Mouse (Mus musculus) heart, embryonic 14.5 days (tissue): ENCODE measurements around the gene Nhsl1. TPM values are rescaled to one million over a fixed set of nuclear protein-coding genes. Genes with fewer than 3 reads are reported as not detected.

Experiments used
- ATAC-seq: fragments of 200-750 bp; cut with Nextera tagmentation; 2 replicates; pipeline ENCODE4 v1.8.0; 2017; ENCODE audit warnings: low read depth, moderate TSS enrichment; ENCODE audit not compliant: insufficient number of reproducible peaks, insufficient read depth, low FRiP score
- H3K27ac ChIP-seq, 2 experiments: fragments of 200-500 bp in 1 of 2; fragments of 300-500 bp in 1 of 2; sonication (generic) in 1 of 2; replicated peaks in 1 of 2; 2 replicates each; pipeline ENCODE4 v1.5.1; 2012 to 2014; ENCODE audit warnings: low read depth in 2 of 2, low read length in 2 of 2, control low read depth in 1 of 2, mild to moderate bottlenecking in 1 of 2, mixed read lengths in 1 of 2; ENCODE audit not compliant: control insufficient read depth in 1 of 2, insufficient read depth in 1 of 2
- H3K27me3 ChIP-seq: fragments of 300-500 bp; sonication (generic); 2 replicates; pipeline ENCODE4 v1.6.1; 2014; ENCODE audit warnings: mild to moderate bottlenecking, low read length, control low read depth; ENCODE audit not compliant: control insufficient read depth, insufficient read depth
- H3K36me3 ChIP-seq: fragments of 300-500 bp; sonication (generic); 2 replicates; pipeline ENCODE4 v1.6.1; 2014; ENCODE audit warnings: mild to moderate bottlenecking, control low read depth, low read length, mixed read lengths; ENCODE audit not compliant: control insufficient read depth, insufficient read depth
- H3K4me1 ChIP-seq, 2 experiments: fragments of 200-500 bp in 1 of 2; fragments of 300-500 bp in 1 of 2; sonication (generic) in 1 of 2; 2 replicates each; pipeline ENCODE4 v1.6.1; 2012 to 2014; ENCODE audit warnings: low read length in 2 of 2, control low read depth in 1 of 2, mixed read lengths in 1 of 2; ENCODE audit not compliant: control insufficient read depth in 2 of 2, insufficient read depth in 2 of 2
- H3K4me2 ChIP-seq: fragments of 300-500 bp; sonication (generic); 2 replicates; pipeline ENCODE4 v1.6.1; 2014; ENCODE audit warnings: mild to moderate bottlenecking, low read length
- H3K4me3 ChIP-seq, 2 experiments: fragments of 200-500 bp in 1 of 2; fragments of 300-500 bp in 1 of 2; sonication (generic) in 1 of 2; 2 replicates each; pipeline ENCODE4 v1.5.1; 2012 to 2014; ENCODE audit warnings: low read length in 2 of 2, mild to moderate bottlenecking in 2 of 2, control low read depth in 1 of 2, low read depth in 1 of 2, moderate library complexity in 1 of 2; ENCODE audit not compliant: control insufficient read depth in 1 of 2, insufficient read depth in 1 of 2
- H3K9ac ChIP-seq: fragments of 300-500 bp; sonication (generic); 2 replicates; pipeline ENCODE4 v1.6.1; 2014; ENCODE audit warnings: mild to moderate bottlenecking, low read length
- H3K9me3 ChIP-seq: fragments of 300-500 bp; sonication (generic); 2 replicates; pipeline ENCODE4 v1.6.1; 2016; ENCODE audit warnings: low read length, control low read depth; ENCODE audit not compliant: control insufficient read depth
- WGBS: fragments of 180-500 bp; shearing (Covaris S2); extraction: QIAGEN DNeasy Blood & Tissue Kit; methylation state at CpG from one replicate; pipeline ENCODE4 v1.1.7; 2014; 5-methylcytosine and 5-hydroxymethylcytosine counted together
- polyA plus RNA-seq: library from polyadenylated mRNA; unstranded; fragments of >200 nt; fragmentation: Nextera tagmentation; extraction: Ambion mirVana; gene quantifications from 2 replicates; pipeline ENCODE4 v1.2.1, GENCODE M21; 2014

Gene Nhsl1
- polyA plus RNA-seq, 1 experiment from 2014 or later: 19.4 TPM

DNA sequence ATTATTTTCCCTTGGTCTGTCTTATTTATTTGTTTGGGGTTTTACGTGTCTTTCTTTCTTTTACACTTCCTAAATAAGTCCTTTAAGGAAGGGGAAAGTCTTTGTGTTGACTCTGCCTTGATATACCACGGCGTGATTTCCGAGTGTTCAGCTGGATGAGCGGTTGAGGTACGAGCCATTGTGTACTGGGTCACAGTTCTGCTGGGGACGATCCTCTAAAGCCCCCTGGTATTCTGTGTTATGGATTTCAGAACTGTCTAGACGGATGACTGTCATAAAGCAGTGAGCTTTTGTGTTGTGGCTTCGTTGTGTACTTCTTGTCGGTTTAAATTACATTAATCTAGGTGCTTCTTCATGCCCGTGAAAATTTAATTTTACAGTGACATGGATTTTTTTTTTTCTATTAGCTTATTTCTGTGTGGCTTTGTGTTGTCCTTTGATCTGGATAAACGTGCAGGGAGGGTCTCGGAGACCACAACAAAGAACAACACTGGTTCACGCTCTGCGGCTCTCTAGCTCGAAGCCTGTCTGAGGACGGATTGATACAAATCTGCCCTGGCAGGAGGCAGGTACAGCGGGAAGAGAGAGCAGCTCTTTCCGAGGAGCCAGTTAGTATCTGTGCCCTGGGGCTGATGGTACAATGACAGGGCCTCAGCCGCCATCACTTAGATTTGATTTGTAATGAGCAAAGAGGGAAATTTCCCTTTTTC lies 151.7 kb downstream of the Nhsl1 start:
- no peak overlapping the region for H3K9ac ChIP-seq
- no peak overlapping the region for H3K27ac ChIP-seq
- ATAC-seq: no peak
- H3K4me1 ChIP-seq: peaks cover 8 to 34% of the 10 kb centered on the region in 2 experiments; a peak in 3 of 4 replicates
- WGBS: 72% methylated on average over 20 of the region's 20 CpGs
- H3K27me3 ChIP-seq: no peaks in the 10 kb centered on the region
- peaks cover 19% of the 10 kb centered on the region for H3K36me3 ChIP-seq
- H3K4me2 ChIP-seq: no peak overlapping the region
- no peaks in the 10 kb centered on the region for H3K9me3 ChIP-seq
- no peak overlapping the region for H3K4me3 ChIP-seq

GRCm38 (mm10) chr10:18471648-18472047 lies 152.9 kb downstream of the Nhsl1 start:
- Histone ChIP-seq H3K36me3 (peaks cover 19% of the 10 kb centered on the region), H3K9me3 (no peaks in the 10 kb centered on the region), H3K27me3 (no peaks in the 10 kb centered on the region), H3K4me3 (no peak overlapping the region), H3K27ac (no peak overlapping the region), H3K4me1 (peaks cover 8 to 37% of the 10 kb centered on the region in 2 experiments; a peak in 3 of 4 replicates), H3K9ac (no peak overlapping the region), H3K4me2 (no peak overlapping the region)
- ATAC-seq: no peak
- WGBS: 80% methylated on average over 5 of the region's 5 CpGs

DNA sequence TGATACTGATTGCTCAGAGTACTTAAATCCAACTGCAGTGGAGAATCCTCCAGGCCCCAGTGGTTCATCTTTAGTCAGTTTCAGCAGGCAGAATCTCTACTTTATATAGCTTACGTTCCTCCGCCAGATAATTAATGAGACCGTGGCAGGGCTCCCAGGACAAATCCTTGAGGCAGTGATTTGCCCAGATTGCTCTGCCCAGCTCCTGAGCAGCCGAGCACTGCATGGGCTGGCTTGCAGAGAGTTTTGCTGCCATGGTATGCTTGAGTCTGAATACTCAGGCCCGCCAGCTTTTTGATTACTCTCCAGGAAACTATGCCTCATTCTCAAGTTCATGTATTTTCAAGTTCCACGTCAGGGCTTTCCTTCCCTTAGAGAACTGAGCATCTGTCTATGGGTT lies 156.3 kb downstream of the Nhsl1 start:
- Histone ChIP-seq H3K27me3 (no peaks in the 10 kb centered on the region), H3K9ac (no peak overlapping the region), H3K4me1 (peaks cover 2 to 12% of the 10 kb centered on the region in 2 experiments; a peak in 3 of 4 replicates), H3K27ac (peak overlapping the region in 1 of 2 experiments; percentile 19; a peak in 2 of 4 replicates), H3K4me3 (no peak overlapping the region), H3K9me3 (no peaks in the 10 kb centered on the region), H3K36me3 (peaks cover 24% of the 10 kb centered on the region), H3K4me2 (no peak overlapping the region)
- no peak for ATAC-seq
- 58% methylated on average over 6 of the region's 6 CpGs for WGBS

DNA sequence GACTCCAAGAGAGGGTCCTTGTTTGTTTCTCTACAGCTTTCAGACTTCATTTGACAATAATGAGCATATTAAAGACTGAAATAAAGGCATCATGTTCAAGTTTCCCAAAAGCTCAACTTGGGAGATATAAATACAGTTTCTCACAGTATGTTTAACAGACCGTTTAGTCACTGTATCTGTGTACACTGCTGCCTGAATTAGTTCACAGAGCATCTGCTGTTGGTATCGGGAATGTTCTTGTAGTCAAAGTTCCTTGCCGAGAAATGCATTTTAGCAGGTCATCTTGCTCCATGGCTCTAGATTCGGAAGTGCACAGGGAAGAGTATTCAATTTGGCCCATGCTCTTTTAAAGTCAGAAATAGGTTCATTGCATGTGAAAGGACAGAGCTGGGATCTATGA lies 159.5 kb downstream of the Nhsl1 start:
- no peak for ATAC-seq
- Histone ChIP-seq H3K4me1 (peaks cover 9 to 29% of the 10 kb centered on the region in 2 experiments), H3K27ac (no peak overlapping the region), H3K27me3 (no peaks in the 10 kb centered on the region), H3K9ac (no peak overlapping the region), H3K4me3 (no peak overlapping the region), H3K4me2 (no peak overlapping the region), H3K9me3 (no peaks in the 10 kb centered on the region), H3K36me3 (peaks cover 16% of the 10 kb centered on the region)
- WGBS: 76% methylated on average over 4 of the region's 4 CpGs

GRCm38 (mm10) chr10:18479285-18479684 lies 160.5 kb downstream of the Nhsl1 start:
- Histone ChIP-seq H3K4me2 (no peak overlapping the region), H3K27me3 (no peaks in the 10 kb centered on the region), H3K9me3 (no peaks in the 10 kb centered on the region), H3K4me1 (peaks cover 9 to 35% of the 10 kb centered on the region in 2 experiments), H3K9ac (no peak overlapping the region), H3K4me3 (no peak overlapping the region), H3K27ac (no peak overlapping the region), H3K36me3 (peaks cover 6% of the 10 kb centered on the region)
- ATAC-seq: no peak
- WGBS: 84% methylated on average over 3 of the region's 3 CpGs

DNA sequence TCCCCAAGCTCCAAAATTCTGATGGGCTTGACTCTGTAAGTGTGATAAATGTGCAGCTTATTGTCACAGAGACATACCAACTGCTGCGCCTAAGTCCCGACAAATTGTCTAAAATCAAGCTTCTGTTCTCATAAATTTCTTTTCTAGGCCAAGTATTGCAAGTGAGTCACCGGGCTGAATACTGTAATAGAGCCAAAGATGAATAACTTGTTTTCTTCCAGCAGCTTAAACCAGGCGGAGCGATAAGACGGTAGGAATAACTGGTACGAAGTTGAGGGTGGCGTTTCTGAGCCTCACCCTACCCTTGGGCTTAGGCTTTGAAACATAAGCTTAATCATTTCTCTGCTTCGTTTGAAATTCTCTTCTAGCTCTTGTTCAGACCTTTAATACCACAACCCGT lies 162.1 kb downstream of the Nhsl1 start:
- peaks cover 5% of the 10 kb centered on the region; the same call in 1 of the 2 replicates for H3K36me3 ChIP-seq
- WGBS: 79% methylated on average over 10 of the region's 10 CpGs
- H3K9ac ChIP-seq: no peak overlapping the region
- H3K27ac ChIP-seq: 0 out of 4 replicates have a peak overlapping the region, but pooled peaks of 1 of the 2 experiments have one; percentile 9
- no peak for ATAC-seq
- no peaks in the 10 kb centered on the region for H3K9me3 ChIP-seq
- no peak overlapping the region for H3K4me3 ChIP-seq
- no peaks in the 10 kb centered on the region for H3K27me3 ChIP-seq
- no peak overlapping the region for H3K4me2 ChIP-seq
- peaks cover 9 to 28% of the 10 kb centered on the region in 2 experiments for H3K4me1 ChIP-seq

- H3K4me1 ChIP-seq: peaks cover 9 to 26% of the 10 kb centered on the region in 2 experiments
- H3K27me3 ChIP-seq: no peaks in the 10 kb centered on the region
- H3K4me3 ChIP-seq: 0 out of 4 replicates have a peak overlapping the region, but pooled peaks of 1 of the 2 experiments have one; percentile 8
- no peaks in the 10 kb centered on the region for H3K9me3 ChIP-seq
- WGBS: 4% methylated on average over 4 of the region's 4 CpGs
- ATAC-seq: no peak
- peaks cover 5% of the 10 kb centered on the region; the same call in 1 of the 2 replicates for H3K36me3 ChIP-seq
- peak overlapping the region; percentile 85 to 88 for H3K27ac ChIP-seq
- H3K9ac ChIP-seq: peak overlapping the region; percentile 14
- peak overlapping the region; percentile 50 for H3K4me2 ChIP-seq
These were observed 163.9 kb downstream of the Nhsl1 start for GRCm38 (mm10) chr10:18482558-18483141.
